Mouse (Mus musculus) lung, postnatal 36 days (tissue): ENCODE results near the gene Xrcc1.
A peak's percentile ranks its signal among the peaks of the same experiment; 100 is the strongest.
"Not testable (repeated sequence)": the region's sequence is repeated elsewhere in the genome, so short reads cannot be mapped to it uniquely, and the experiment has no call there.

Experiments
- DNase-seq: peaks from one replicate; pipeline ENCODE4 v3.0.0; 2022; ENCODE audit warnings: mixed read lengths

Xrcc1 gene

GRCm38 (mm10) chr7:24546068-24546614, at the start of gene Xrcc1, which contains the start of gene Pinlyp:
Gene Xrcc1, plus strand, starts transcription at chr7:24546289.
Gene Pinlyp, minus strand, starts transcription at chr7:24546118.
- no peak for DNase-seq

- no peak for DNase-seq
Measured at GRCm38 (mm10) chr7:24499856-24500577, 46.1 kb upstream of the Xrcc1 start.

- DNase-seq = peak; percentile 56
Measured at GRCm38 (mm10) chr7:24500929-24501328, 45.2 kb upstream of the Xrcc1 start.

- DNase-seq = peak; percentile 56
Measured at GRCm38 (mm10) chr7:24501492-24501891, 44.6 kb upstream of the Xrcc1 start.

- DNase-seq = no peak
Measured at GRCm38 (mm10) chr7:24504004-24504403, 42.1 kb upstream of the Xrcc1 start.

- no peak for DNase-seq
Measured at GRCm38 (mm10) chr7:24504868-24505267, 41.2 kb upstream of the Xrcc1 start.

- no peak for DNase-seq
Measured at GRCm38 (mm10) chr7:24505447-24506064, 40.5 kb upstream of the Xrcc1 start.

- DNase-seq = no peak
Measured at GRCm38 (mm10) chr7:24506065-24506459, 40.0 kb upstream of the Xrcc1 start.

- DNase-seq = peak; percentile 31
Measured at GRCm38 (mm10) chr7:24506476-24506837, 39.6 kb upstream of the Xrcc1 start.

GRCm38 (mm10) chr7:24506838-24507725, 39.0 kb upstream of the Xrcc1 start, which contains the start of gene Zfp428:
Gene Zfp428, plus strand, starts transcription at chr7:24507006.
- DNase-seq = peak; percentile 87

GRCm38 (mm10) chr7:24507726-24508114, 38.4 kb upstream of the Xrcc1 start:
- DNase-seq = no peak

GRCm38 (mm10) chr7:24512355-24512754, 33.7 kb upstream of the Xrcc1 start, which contains the start of gene AC161166.1:
Gene AC161166.1, minus strand, starts transcription at chr7:24512455.
- DNase-seq = no peak

- not testable (repeated sequence) for DNase-seq
Measured at GRCm38 (mm10) chr7:24516319-24516718, 29.8 kb upstream of the Xrcc1 start.

- no peak for DNase-seq
Measured at GRCm38 (mm10) chr7:24517077-24517476, 29.0 kb upstream of the Xrcc1 start.

GRCm38 (mm10) chr7:24517654-24518053, 28.4 kb upstream of the Xrcc1 start:
- DNase-seq = no peak

GRCm38 (mm10) chr7:24519130-24519529, 27.0 kb upstream of the Xrcc1 start:
- DNase-seq = no peak

- DNase-seq = not testable (repeated sequence)
Measured at GRCm38 (mm10) chr7:24520054-24520453, 26.0 kb upstream of the Xrcc1 start.

GRCm38 (mm10) chr7:24522805-24523204, 23.3 kb upstream of the Xrcc1 start:
- no peak for DNase-seq

GRCm38 (mm10) chr7:24523723-24524122, 22.4 kb upstream of the Xrcc1 start:
- DNase-seq = no peak

- no peak for DNase-seq
Measured at GRCm38 (mm10) chr7:24524978-24525377, 21.1 kb upstream of the Xrcc1 start.

GRCm38 (mm10) chr7:24525686-24526420, 20.2 kb upstream of the Xrcc1 start:
- DNase-seq = no peak

GRCm38 (mm10) chr7:24528861-24529260, 17.2 kb upstream of the Xrcc1 start:
- DNase-seq = no peak
